Mouse (Mus musculus): ENCODE data around the gene Barx2.

Gene Barx2

DNA sequence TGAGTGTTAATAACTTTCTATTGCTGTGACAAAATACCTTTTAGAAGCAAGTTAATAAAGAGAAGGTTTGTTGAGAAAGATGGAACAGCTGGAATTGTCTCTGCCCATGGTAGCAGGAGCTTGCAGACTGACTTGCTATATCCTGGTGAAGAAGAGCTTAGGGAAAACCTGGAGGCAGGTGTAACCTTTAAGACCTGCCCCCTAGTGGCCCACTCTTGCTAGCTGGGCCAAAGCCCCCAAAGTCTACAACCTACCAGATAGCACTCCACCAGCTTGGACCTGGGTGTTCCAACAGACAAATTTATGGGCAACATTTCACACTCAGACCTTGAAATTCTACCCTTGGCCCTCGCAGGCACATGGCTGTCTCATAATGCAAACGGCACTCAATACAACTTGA is 104.5 kb downstream of the Barx2 start:
- DNase-seq (ENCODE audit: low spot score): no peak

DNA sequence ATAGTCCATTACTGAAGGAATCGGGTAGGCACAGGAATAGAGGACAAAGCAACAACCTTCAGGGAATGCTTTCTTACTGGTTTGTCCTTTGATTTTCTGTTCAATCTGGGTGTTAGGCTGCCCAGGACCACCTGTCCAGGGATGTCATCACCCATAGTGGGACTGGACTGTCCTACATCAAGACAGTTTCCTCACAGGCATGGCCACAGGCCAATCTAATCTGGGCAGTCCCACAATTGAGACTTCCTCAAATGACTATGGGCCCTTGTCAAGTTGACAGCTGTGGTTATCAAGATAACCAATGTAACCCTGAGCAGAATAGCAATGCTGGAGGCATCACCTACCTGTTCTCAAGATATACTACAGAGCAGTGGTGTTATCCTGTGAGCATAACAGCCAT is 110.6 kb downstream of the Barx2 start:
- no peak for DNase-seq (ENCODE audit: low spot score)
